Mouse (Mus musculus): ENCODE measurements around the gene Ikbke. TPM values are rescaled to one million over a fixed set of nuclear protein-coding genes. Genes with fewer than 3 reads are reported as not detected.

Gene Ikbke
- total RNA-seq, 1 experiment, result 4.2 TPM

DNA sequence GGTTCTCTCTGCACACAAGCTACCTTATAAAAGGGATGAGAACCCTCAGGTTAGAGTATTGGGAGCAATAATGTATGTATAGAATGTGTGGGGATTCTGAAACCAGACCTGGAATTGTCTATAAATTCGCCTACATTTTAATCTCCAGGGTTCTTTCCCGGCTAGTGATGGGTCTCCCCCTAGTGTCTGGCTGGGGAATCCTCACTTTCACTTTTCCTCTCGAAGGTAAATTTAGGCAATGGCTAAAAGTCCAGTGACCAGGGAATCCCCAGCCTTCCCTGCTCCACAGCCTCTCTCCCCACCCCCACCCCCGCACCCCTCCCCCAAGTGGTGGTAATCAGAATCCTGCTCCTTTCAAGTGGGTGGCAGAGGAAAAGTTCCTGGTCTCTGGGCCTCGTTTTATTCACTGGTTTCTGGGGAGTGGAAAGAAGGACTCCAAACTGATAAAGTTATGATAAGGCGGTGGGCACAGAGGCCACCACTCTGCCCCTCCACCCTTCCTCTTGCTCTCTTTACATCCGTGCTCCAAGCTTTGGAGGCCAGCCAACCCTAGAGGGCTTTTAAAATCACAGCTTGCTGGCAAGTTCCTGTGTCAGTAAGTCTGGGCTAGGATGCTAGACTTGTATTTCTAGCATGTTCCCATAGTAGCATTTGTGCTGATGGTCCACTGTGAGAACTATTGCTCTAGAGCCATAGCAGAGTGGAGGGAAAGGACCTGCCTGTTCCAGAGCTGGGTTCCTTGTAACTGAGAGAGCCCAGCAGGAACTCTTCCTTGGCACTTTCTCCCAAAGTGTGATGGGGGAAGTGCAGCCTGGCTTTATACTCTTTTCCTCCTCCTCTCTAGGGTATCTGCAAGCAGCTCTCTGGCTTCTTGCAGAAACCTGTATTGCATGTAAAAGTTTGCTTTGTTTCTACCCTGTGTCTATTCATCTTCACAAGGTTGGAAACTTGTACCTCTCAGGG is 32.7 kb downstream of the Ikbke start:
- Histone ChIP-seq H3K9ac (ENCODE audit: insufficient read depth, low read depth, low read length, poor library complexity, severe bottlenecking) (no peak overlapping the region), H3K9me3 (ENCODE audit: control insufficient read depth, insufficient read depth, low read depth, low read length) (no peaks in the 10 kb centered on the region), H3K4me1 (ENCODE audit: control insufficient read depth in 2 of 2, insufficient read depth in 2 of 2, low read length in 2 of 2, poor library complexity in 1 of 2) (no peaks in the 10 kb centered on the region), H3K27ac (ENCODE audit: insufficient read depth, low read depth, low read length, poor library complexity, severe bottlenecking) (no peak overlapping the region), H3K36me3 (ENCODE audit: control insufficient read depth, insufficient read depth, low read length, poor library complexity, severe bottlenecking) (no peaks in the 10 kb centered on the region), H3K4me3 (ENCODE audit: insufficient read depth in 1 of 2, low read depth in 1 of 2, low read length in 2 of 2, poor library complexity in 1 of 2, severe bottlenecking in 1 of 2) (no peak overlapping the region)
- TF ChIP-seq ZC3H11A (IDR thresholded peaks at IDR 0.05; ENCODE audit: borderline replicate concordance, low read depth, low read length), result peak; percentile 50; the same call in 1 of the 2 replicates
- TF ChIP-seq MAFK (IDR thresholded peaks at IDR 0.05; ENCODE audit: insufficient read depth, low read depth, low read length), result no peak
- DNase-seq (ENCODE audit: low read depth, low spot score), result peak; percentile 40
- in situ Hi-C loops (cut with MboI; ENCODE audit: low sequenced_read_pairs in 2 of 2, unreplicated experiment in 2 of 2), result no loop called here

GRCm38 (mm10) chr1:131245926-131246325 is 33.5 kb downstream of the Ikbke start:
- in situ Hi-C loops (cut with MboI; ENCODE audit: low sequenced_read_pairs in 2 of 2, unreplicated experiment in 2 of 2), result no loop called here
- Histone ChIP-seq H3K36me3 (ENCODE audit: control insufficient read depth, insufficient read depth, low read length, poor library complexity, severe bottlenecking) (no peaks in the 10 kb centered on the region), H3K4me1 (ENCODE audit: control insufficient read depth in 2 of 2, insufficient read depth in 2 of 2, low read length in 2 of 2, poor library complexity in 1 of 2) (no peaks in the 10 kb centered on the region), H3K9ac (ENCODE audit: insufficient read depth, low read depth, low read length, poor library complexity, severe bottlenecking) (no peak overlapping the region), H3K27ac (ENCODE audit: insufficient read depth, low read depth, low read length, poor library complexity, severe bottlenecking) (no peak overlapping the region), H3K4me3 (ENCODE audit: insufficient read depth in 1 of 2, low read depth in 1 of 2, low read length in 2 of 2, poor library complexity in 1 of 2, severe bottlenecking in 1 of 2) (peak overlapping the region; percentile 79 to 87), H3K9me3 (ENCODE audit: control insufficient read depth, insufficient read depth, low read depth, low read length) (no peaks in the 10 kb centered on the region)
- peak; percentile 47 for DNase-seq (ENCODE audit: low read depth, low spot score)
- no peak for TF ChIP-seq ZC3H11A (IDR thresholded peaks at IDR 0.05; ENCODE audit: borderline replicate concordance, low read depth, low read length)
- no peak for TF ChIP-seq MAFK (IDR thresholded peaks at IDR 0.05; ENCODE audit: insufficient read depth, low read depth, low read length)
- no peak for TF ChIP-seq CHD2 (IDR thresholded peaks at IDR 0.05; ENCODE audit: low read depth, low read length)
- no peak for TF ChIP-seq ZNF384 (IDR thresholded peaks at IDR 0.05; ENCODE audit: low read depth, low read length)
- TF ChIP-seq HCFC1 (IDR thresholded peaks at IDR 0.05; ENCODE audit: borderline replicate concordance, insufficient read depth, low read length), result no peak

DNA sequence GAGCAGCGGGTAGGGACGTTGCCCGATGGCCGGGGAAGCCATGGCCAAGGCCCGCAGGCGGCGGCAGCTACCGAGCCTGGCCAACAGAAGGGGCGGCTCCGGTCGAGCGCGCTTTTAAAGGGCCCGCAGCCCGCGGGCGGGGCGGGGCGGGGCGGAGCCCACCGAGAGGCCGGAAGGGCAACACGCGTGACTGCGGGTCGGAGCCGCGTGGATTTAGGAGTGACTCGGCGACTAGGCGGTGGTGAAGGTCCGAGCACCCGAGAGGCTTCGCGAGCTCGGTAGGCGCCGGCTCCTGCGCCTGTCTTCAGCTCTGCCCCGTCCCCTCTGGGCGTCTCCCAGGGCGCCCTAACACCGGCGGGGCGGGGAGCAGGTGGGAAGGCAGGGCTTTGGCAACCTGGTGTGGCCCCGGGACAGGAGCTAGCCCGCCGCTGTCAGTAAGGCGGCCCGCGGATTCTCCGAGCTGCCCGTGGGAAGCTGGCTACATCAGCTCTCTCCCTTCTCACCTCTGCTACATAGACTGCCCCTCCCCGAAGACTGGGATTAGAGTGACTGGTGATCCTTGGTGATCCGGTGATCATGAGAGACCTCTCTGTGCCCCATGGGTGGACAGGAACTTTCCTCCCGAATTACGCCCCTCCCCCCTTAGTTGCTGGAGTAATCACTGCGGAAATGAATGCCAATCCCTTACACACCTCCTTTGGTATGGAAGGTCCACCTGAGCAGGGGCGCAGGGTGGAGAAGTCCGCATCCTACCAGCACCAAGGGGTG is 34.1 kb downstream of the Ikbke start, which contains the start of gene Rassf5:
TSS of gene Rassf5 (minus strand) at position 170 of the 768 bp plus-strand sequence.
- Histone ChIP-seq H3K9me3 (ENCODE audit: control insufficient read depth, insufficient read depth, low read depth, low read length) (no peaks in the 10 kb centered on the region), H3K27ac (ENCODE audit: insufficient read depth, low read depth, low read length, poor library complexity, severe bottlenecking) (no peak within 1 kb of the TSS), H3K9ac (ENCODE audit: insufficient read depth, low read depth, low read length, poor library complexity, severe bottlenecking) (peak within 1 kb of the TSS; percentile 62), H3K4me3 (ENCODE audit: insufficient read depth in 1 of 2, low read depth in 1 of 2, low read length in 2 of 2, poor library complexity in 1 of 2, severe bottlenecking in 1 of 2) (peak within 1 kb of the TSS; percentile 79 to 87), H3K4me1 (ENCODE audit: control insufficient read depth in 2 of 2, insufficient read depth in 2 of 2, low read length in 2 of 2, poor library complexity in 1 of 2) (no peaks in the 10 kb centered on the region), H3K36me3 (ENCODE audit: control insufficient read depth, insufficient read depth, low read length, poor library complexity, severe bottlenecking) (no peaks in the 10 kb centered on the region)
- no peak for TF ChIP-seq ZNF384 (IDR thresholded peaks at IDR 0.05; ENCODE audit: low read depth, low read length)
- no peak for TF ChIP-seq CHD2 (IDR thresholded peaks at IDR 0.05; ENCODE audit: low read depth, low read length)
- no peak for TF ChIP-seq MAFK (IDR thresholded peaks at IDR 0.05; ENCODE audit: insufficient read depth, low read depth, low read length)
- no peak for TF ChIP-seq ZC3H11A (IDR thresholded peaks at IDR 0.05; ENCODE audit: borderline replicate concordance, low read depth, low read length)
- no peak for TF ChIP-seq HCFC1 (IDR thresholded peaks at IDR 0.05; ENCODE audit: borderline replicate concordance, insufficient read depth, low read length)
- in situ Hi-C loops (cut with MboI; ENCODE audit: low sequenced_read_pairs in 2 of 2, unreplicated experiment in 2 of 2), result no loop called here
- no peak for DNase-seq (ENCODE audit: low read depth, low spot score)

DNA sequence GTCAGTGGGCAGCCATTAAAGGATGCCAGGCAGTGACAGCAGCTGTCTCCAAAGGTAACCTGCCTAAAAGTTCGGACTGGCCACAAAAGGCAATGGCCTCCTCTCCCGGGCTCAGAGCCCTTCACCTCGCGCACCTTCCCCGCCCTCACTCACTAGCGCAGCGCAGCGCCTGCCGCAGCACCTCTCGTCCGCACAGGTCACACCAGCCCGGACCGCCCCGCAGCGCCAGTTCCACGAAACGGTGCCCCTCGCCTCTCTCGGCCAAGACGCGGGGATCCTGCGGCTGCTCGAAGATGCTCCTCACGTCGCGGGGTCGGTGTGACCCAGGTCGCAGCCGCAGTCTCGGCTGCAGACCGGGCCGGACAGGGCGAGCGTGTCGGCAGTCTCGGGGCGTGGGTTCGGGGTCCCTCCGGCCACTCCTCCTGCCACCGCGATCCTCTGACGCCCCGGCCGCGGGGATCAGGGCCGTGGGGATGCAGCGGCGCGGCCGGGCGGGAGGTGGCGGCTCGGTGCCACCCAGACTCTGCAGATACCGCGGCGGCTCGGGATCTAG is 34.8 kb downstream of the Ikbke start:
- Histone ChIP-seq H3K36me3 (ENCODE audit: control insufficient read depth, insufficient read depth, low read length, poor library complexity, severe bottlenecking) (no peaks in the 10 kb centered on the region), H3K27ac (ENCODE audit: insufficient read depth, low read depth, low read length, poor library complexity, severe bottlenecking) (no peak overlapping the region), H3K9ac (ENCODE audit: insufficient read depth, low read depth, low read length, poor library complexity, severe bottlenecking) (peak overlapping the region; percentile 62), H3K4me3 (ENCODE audit: insufficient read depth in 1 of 2, low read depth in 1 of 2, low read length in 2 of 2, poor library complexity in 1 of 2, severe bottlenecking in 1 of 2) (peak overlapping the region; percentile 79 to 87), H3K9me3 (ENCODE audit: control insufficient read depth, insufficient read depth, low read depth, low read length) (no peaks in the 10 kb centered on the region), H3K4me1 (ENCODE audit: control insufficient read depth in 2 of 2, insufficient read depth in 2 of 2, low read length in 2 of 2, poor library complexity in 1 of 2) (no peaks in the 10 kb centered on the region)
- no peak for DNase-seq (ENCODE audit: low read depth, low spot score)
- in situ Hi-C loops (cut with MboI; ENCODE audit: low sequenced_read_pairs in 2 of 2, unreplicated experiment in 2 of 2), result no loop called here
- TF ChIP-seq HCFC1 (IDR thresholded peaks at IDR 0.05; ENCODE audit: borderline replicate concordance, insufficient read depth, low read length), result no peak
- no peak for TF ChIP-seq MAFK (IDR thresholded peaks at IDR 0.05; ENCODE audit: insufficient read depth, low read depth, low read length)
- no peak for TF ChIP-seq CHD2 (IDR thresholded peaks at IDR 0.05; ENCODE audit: low read depth, low read length)
- TF ChIP-seq ZNF384 (IDR thresholded peaks at IDR 0.05; ENCODE audit: low read depth, low read length), result no peak
- no peak for TF ChIP-seq ZC3H11A (IDR thresholded peaks at IDR 0.05; ENCODE audit: borderline replicate concordance, low read depth, low read length)
